Mouse (Mus musculus) kidney, adult 11 months (tissue): ENCODE data around the gene Smarcd2.
A peak's percentile ranks its signal among the peaks of the same experiment; 100 is the strongest.

Experiments used
- DNase-seq: peaks from one replicate; pipeline ENCODE4 v3.0.0; 2022

The Smarcd2 gene

DNA sequence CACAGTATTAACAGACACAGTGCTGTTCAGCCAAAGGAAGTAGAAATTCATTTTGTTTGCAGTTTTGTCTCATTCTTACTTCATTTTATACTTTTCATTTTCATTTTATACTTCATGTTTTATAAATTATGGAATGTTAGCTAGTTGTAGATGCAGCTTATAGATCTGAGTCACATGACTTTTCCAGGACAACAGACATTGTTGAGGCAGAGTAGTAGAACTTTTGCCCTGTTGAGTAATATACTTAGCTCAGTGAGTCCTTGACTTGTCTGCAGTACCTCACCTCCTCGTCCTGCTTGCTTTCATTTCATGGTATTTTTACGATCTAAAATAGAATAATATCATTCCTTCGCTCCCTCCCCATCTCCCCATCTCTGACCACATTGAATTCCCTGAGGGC, 52.2 kb downstream of the Smarcd2 start:
- no peak for DNase-seq

DNA sequence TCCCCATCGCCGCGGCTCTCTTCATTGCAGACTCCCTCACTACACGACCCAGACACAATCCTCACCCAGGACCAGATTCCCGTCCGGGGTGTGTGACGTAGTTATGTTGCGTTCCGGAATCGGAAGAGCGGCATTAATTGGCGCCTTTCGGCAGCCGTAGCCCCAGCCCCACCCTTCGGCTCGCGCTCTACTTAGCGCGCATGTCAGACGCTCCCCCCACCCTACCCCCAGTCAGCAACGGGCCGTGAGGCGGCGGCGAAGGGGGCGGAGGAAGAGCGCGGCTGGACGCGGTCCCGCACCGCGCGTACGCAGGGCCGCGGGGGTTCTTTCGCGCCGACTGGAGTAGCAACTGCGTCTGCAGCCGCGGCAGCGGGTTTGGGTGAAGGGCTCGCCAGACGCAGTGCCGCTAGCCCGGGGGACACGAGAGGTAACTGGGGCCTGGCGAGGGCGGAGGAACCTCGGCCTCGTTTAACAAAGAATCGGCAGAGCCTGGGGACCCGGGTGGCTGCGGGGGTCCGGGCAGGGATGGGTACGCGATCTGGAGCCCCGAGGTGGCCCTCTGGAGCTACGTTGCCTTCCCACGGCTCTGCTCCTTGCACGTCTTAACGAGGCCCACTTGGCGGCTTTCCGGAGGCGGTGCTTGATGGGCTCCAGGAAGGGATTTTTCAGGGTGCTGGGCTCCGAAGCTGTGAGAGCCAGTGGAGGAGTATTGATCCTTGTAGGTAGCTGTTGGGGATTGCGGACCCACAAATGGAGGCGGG, 55.9 kb downstream of the Smarcd2 start, which contains the start of gene Ddx42:
Gene Ddx42, plus strand, starts transcription at position 197 of the 761 bp plus-strand sequence.
- peak; percentile 91 for DNase-seq

DNA sequence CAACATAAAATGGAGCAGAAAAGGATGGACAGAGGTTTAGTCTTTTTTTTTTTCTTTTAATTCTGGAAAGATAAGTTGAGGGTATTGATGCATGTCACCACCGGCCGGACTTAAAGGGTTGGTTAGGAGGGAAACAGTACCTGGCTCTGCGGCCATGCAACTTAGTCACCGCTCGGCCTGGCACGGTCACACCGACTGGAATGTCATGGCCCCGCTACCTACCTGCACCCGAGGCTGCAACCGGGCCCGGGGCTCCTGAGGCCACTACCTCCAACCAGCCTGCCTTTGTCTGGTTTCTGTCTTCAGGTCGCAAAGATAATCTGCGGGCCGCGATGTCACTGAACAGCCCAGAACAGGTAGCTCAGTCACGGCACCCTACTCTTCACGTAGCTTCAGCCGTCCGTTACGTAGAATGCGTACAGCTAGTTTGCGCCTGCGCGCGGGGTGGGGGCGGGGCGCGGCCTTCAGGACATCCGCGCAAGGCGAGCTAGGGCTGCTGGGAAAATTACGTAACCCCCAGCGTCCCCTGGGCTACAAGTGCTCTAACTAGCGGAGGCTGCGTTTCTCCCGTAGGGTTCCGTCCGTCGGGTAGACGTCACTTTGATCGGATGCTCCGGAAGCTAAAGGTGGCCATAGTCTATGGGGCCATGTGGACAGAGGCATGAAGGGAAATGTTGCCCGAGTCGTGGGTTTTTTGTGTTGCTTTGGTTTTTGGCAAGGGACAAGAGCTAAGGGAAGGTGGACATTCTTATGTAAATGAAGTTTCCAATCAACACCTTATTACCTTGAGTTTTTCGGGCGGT, 56.6 kb downstream of the Smarcd2 start, which contains the start of gene Ccdc47:
Gene Ccdc47, minus strand, starts transcription at position 418 of the 803 bp plus-strand sequence.
- peak; percentile 98 for DNase-seq

DNA sequence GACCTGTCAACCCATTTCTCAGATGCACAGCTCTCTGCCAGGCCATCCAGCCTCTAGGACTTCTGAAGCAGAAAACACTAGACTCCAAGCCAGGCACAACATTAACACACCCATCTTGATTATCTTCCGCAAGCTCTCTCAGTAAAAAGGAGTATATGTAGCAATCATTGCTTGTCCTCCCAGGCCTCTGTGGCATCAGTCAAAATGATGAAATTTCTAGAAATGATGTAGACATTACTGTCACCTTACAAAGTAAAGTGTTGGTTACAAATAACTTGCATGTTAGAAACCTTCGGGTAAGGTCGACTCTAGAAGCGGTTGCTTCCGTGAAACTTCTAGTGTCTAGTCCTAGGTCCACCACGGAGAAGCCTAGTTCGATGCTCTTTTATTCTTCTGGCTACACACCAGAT, 57.3 kb downstream of the Smarcd2 start:
- DNase-seq: no peak

DNA sequence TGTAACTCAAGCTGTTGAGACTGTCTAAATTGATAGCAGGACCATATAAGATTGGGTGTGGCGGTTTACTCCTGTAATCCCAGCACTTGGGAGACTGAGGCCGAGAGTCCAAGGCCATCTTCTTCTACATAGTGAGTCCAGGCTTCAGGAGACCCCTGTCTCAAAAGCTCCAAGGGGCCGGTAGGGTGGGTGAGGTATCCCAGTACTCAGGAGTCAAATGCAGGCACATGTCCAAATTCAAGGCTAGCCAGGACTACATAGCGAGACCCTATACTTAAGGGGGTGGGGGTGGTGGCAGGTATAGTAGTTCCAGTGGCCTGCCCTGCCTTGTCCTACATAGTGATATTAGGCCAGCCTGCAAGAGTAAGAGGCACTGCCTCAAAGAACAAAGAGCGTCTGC, 57.9 kb downstream of the Smarcd2 start:
- no peak for DNase-seq
